Mouse (Mus musculus): ENCODE results near the gene Hps3.

DNA sequence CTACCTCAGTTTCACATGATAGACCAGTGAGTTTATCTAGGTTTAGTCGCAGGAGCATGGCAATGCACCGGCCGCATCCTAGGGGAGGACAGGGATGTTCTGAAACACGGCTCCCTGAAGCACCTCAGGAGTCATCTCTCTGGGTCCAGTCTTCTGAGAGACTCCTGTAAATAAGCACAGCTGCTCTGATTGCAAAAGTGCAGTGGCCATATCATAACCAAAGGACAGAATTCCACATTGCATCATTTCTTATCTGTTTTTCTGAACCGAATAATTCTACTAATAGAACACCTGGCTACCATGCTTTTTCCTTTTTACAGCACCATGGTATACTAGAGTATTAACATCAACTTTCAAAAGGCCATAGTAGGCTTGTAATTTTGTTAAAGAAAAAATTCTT is 69.9 kb downstream of the Hps3 start:
- TF ChIP-seq CTCF (IDR thresholded peaks at IDR 0.05; ENCODE audit: insufficient read depth, low read depth, low read length) = no peak
- TF ChIP-seq POLR2A (IDR thresholded peaks at IDR 0.05; ENCODE audit: insufficient read depth, low read depth, low read length) = no peak
